Mouse (Mus musculus): ENCODE measurements around the gene Sgf29. TPM values are rescaled to one million over a fixed set of nuclear protein-coding genes. Genes with fewer than 3 reads are reported as not detected.

The Sgf29 gene
- polyA plus RNA-seq, 1 experiment: 69.1 TPM

- H3K4me1 ChIP-seq: peaks cover 28% of the 10 kb centered on the region
- peaks cover 10% of the 10 kb centered on the region for H3K9me3 ChIP-seq
- TF ChIP-seq FLI1 (IDR thresholded peaks at IDR 0.05; ENCODE audit: low read length): no peak
- TF ChIP-seq GATA1 (IDR thresholded peaks at IDR 0.05; ENCODE audit: borderline replicate concordance, low read length): no peak
- peaks cover 6% of the 10 kb centered on the region for H3K36me3 ChIP-seq (replicated peaks; ENCODE audit: low read length)
- peaks cover 2% of the 10 kb centered on the region for H3K27me3 ChIP-seq (replicated peaks)
- no peak overlapping the region for H3K4me3 ChIP-seq (replicated peaks)
These were observed 62.8 kb downstream of the Sgf29 start for GRCm38 (mm10) chr7:126711910-126712309.

DNA sequence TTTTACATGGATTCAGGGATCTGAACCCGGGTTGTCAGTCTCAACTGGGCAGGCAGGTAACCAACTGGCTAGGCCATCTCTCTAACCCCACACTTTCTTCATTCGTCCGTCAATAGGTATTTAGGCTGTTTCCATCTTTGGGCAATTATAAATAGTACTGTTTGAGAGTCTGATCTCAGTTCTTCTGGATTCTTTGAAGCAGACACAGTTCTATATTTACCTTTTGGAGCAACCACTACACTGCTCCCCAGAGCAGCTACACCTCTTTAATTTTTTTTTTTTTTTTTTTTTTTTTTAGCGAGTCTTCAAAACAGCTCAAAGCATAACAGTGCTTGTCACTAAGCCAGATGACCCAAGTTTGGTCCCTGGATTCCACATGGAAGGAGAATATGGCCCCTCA is 66.6 kb downstream of the Sgf29 start:
- Histone ChIP-seq H3K4me1 (peaks cover 11% of the 10 kb centered on the region), H3K27me3 (replicated peaks) (peaks cover 3% of the 10 kb centered on the region), H3K4me3 (replicated peaks) (no peak overlapping the region), H3K36me3 (replicated peaks; ENCODE audit: low read length) (no peaks in the 10 kb centered on the region), H3K9me3 (peaks cover 3% of the 10 kb centered on the region; the same call in 1 of the 2 replicates)
- TF ChIP-seq FLI1 (IDR thresholded peaks at IDR 0.05; ENCODE audit: low read length) (no peak), GATA1 (IDR thresholded peaks at IDR 0.05; ENCODE audit: borderline replicate concordance, low read length) (no peak)

DNA sequence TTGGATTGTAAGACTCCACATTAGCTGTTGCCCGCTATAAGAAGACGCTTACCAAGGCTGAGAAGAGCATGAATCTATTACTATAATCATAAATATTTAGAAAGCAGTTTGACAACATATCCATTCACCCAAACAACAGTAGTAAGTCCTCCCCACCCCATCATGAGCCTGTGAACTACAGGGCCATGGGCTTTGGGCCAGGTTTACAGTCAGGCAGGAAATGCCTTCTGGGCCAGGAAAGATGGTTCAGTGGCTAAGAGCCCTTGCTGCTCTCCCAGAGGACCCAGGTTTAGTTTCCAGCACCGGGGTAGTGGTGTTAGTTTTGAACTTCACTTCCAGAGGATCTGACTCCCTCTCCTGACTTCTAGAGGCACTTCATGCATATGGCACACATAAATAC is 68.5 kb downstream of the Sgf29 start:
- peaks cover 7% of the 10 kb centered on the region; the same call in 1 of the 2 replicates for H3K9me3 ChIP-seq
- no peak overlapping the region for H3K4me3 ChIP-seq (replicated peaks)
- TF ChIP-seq GATA1 (IDR thresholded peaks at IDR 0.05; ENCODE audit: borderline replicate concordance, low read length): no peak
- TF ChIP-seq FLI1 (IDR thresholded peaks at IDR 0.05; ENCODE audit: low read length): no peak
- peaks cover 3% of the 10 kb centered on the region for H3K27me3 ChIP-seq (replicated peaks)
- no peaks in the 10 kb centered on the region for H3K36me3 ChIP-seq (replicated peaks; ENCODE audit: low read length)
- peaks cover 8% of the 10 kb centered on the region for H3K4me1 ChIP-seq

DNA sequence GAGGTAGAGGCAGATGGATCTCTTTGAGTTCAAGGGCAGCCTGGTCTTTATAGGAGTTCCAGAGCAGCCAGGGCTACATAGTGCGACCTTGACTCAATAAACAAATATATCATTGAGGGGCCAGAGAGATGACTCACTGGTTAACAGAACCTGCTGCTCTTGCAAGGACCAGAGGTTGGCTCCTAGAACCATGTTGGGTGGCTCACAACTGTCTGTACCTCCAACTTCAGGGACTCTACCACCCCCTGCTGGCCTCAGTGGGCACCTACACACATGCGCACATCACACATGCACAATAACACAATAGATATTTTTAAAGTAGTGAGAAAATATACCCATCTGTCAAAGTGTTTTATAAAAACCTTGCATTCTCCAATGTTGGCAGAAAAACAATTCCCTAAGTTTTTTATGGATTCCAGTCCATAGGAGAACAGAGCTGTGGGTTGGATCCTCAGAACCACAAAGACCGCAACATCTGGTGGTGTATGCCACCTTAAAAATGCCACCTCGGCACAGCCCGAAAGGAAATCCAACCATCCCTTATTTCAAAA is 69.8 kb downstream of the Sgf29 start:
- H3K9me3 ChIP-seq: peaks cover 16% of the 10 kb centered on the region
- H3K36me3 ChIP-seq (replicated peaks; ENCODE audit: low read length): no peaks in the 10 kb centered on the region
- TF ChIP-seq GATA1 (IDR thresholded peaks at IDR 0.05; ENCODE audit: borderline replicate concordance, low read length) (no peak), FLI1 (IDR thresholded peaks at IDR 0.05; ENCODE audit: low read length) (no peak)
- H3K27me3 ChIP-seq (replicated peaks): peaks cover 3% of the 10 kb centered on the region
- H3K4me3 ChIP-seq (replicated peaks): no peak overlapping the region
- peaks cover 4% of the 10 kb centered on the region; the same call in 1 of the 2 replicates for H3K4me1 ChIP-seq

DNA sequence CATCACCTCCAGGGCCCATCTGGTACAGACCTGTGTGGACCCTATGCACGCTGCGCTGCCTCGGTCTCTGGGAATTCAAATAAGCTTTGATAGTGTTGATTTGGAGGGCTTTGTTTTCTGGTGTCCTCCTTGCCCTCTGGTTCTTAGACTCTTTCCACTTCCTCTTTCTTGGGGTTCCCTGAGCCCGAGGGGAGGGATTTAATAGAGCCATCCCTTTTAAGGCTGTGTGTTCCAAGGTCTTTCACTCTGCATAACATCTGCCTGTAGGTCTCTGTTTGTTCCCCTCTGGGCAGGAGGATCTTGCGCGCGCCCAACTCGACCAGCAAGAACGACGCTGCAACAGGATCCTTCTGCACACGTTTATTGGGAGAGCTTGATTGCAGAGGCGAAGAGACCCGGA is 72.5 kb downstream of the Sgf29 start:
- TF ChIP-seq GATA1 (IDR thresholded peaks at IDR 0.05; ENCODE audit: borderline replicate concordance, low read length): no peak
- no peak for TF ChIP-seq FLI1 (IDR thresholded peaks at IDR 0.05; ENCODE audit: low read length)
- H3K36me3 ChIP-seq (replicated peaks; ENCODE audit: low read length): no peaks in the 10 kb centered on the region
- peaks cover 18% of the 10 kb centered on the region for H3K9me3 ChIP-seq
- no peak overlapping the region for H3K4me3 ChIP-seq (replicated peaks)
- H3K4me1 ChIP-seq: peaks cover 16% of the 10 kb centered on the region
- H3K27me3 ChIP-seq (replicated peaks): peaks cover 4% of the 10 kb centered on the region

Other genes with a start within 250 kb of the Sgf29 start
- not detected in 2 replicates for gene Cd19, start 234.4 kb upstream of the Sgf29 start, polyA plus RNA-seq (2012; ENCODE audit: insufficient read depth, low replicate concordance)
- gene Rabep2, start 220.6 kb upstream of the Sgf29 start, polyA plus RNA-seq (2012; ENCODE audit: insufficient read depth, low replicate concordance): 97.9 and 143 TPM in 2 replicates
- gene Atp2a1, start 186.2 kb upstream of the Sgf29 start, polyA plus RNA-seq (2012; ENCODE audit: insufficient read depth, low replicate concordance): 1.1 and 1.4 TPM in 2 replicates
- 94.0 and 146 TPM in 2 replicates for gene Sh2b1, start 173.9 kb upstream of the Sgf29 start, polyA plus RNA-seq (2012; ENCODE audit: insufficient read depth, low replicate concordance)
- 19.3 and 43.5 TPM in 2 replicates for gene Tufm, start 161.9 kb upstream of the Sgf29 start, polyA plus RNA-seq (2012; ENCODE audit: insufficient read depth, low replicate concordance)
- gene Atxn2l, start 145.9 kb upstream of the Sgf29 start, polyA plus RNA-seq (2012; ENCODE audit: insufficient read depth, low replicate concordance): 956 and 1,090 TPM in 2 replicates
- 22.3 and 46.6 TPM in 2 replicates for gene Eif3c, start 82.9 kb upstream of the Sgf29 start, polyA plus RNA-seq (2012; ENCODE audit: insufficient read depth, low replicate concordance)
- gene Apobr, start 64.4 kb upstream of the Sgf29 start, polyA plus RNA-seq (2012; ENCODE audit: insufficient read depth, low replicate concordance): 30.2 TPM in 1 of 2 replicates, not detected in the other
- 8.9 and 21.3 TPM in 2 replicates for gene Cln3, start 63.5 kb upstream of the Sgf29 start, polyA plus RNA-seq (2012; ENCODE audit: insufficient read depth, low replicate concordance)
- gene Il27, start 54.4 kb upstream of the Sgf29 start, polyA plus RNA-seq (2012; ENCODE audit: insufficient read depth, low replicate concordance): 1.4 TPM in 1 of 2 replicates, not detected in the other
- gene Nupr1, start 18.4 kb upstream of the Sgf29 start, polyA plus RNA-seq (2012; ENCODE audit: insufficient read depth, low replicate concordance): 27.5 TPM in 1 of 2 replicates, not detected in the other
- gene Sult1a1, start 27.1 kb downstream of the Sgf29 start, polyA plus RNA-seq (2012; ENCODE audit: insufficient read depth, low replicate concordance): 0.87 and 3.0 TPM in 2 replicates
- 185 and 696 TPM in 2 replicates for gene Bola2, start 46.1 kb downstream of the Sgf29 start, polyA plus RNA-seq (2012; ENCODE audit: insufficient read depth, low replicate concordance)
- 7.3 and 9.7 TPM in 2 replicates for gene Slx1b, start 46.5 kb downstream of the Sgf29 start, polyA plus RNA-seq (2012; ENCODE audit: insufficient read depth, low replicate concordance)
- 1,070 and 1,578 TPM in 2 replicates for gene Coro1a, start 58.5 kb downstream of the Sgf29 start, polyA plus RNA-seq (2012; ENCODE audit: insufficient read depth, low replicate concordance)
- gene Mapk3, start 110.3 kb downstream of the Sgf29 start, polyA plus RNA-seq (2012; ENCODE audit: insufficient read depth, low replicate concordance): 213 and 289 TPM in 2 replicates
- 3.4 TPM in 1 of 2 replicates, not detected in the other for gene Gdpd3, start 117.0 kb downstream of the Sgf29 start, polyA plus RNA-seq (2012; ENCODE audit: insufficient read depth, low replicate concordance)
- gene Ypel3, start 127.6 kb downstream of the Sgf29 start, polyA plus RNA-seq (2012; ENCODE audit: insufficient read depth, low replicate concordance): 284 and 689 TPM in 2 replicates
- gene Tbx6, start 132.2 kb downstream of the Sgf29 start, polyA plus RNA-seq (2012; ENCODE audit: insufficient read depth, low replicate concordance): 3.0 and 15.0 TPM in 2 replicates
- 46.3 and 115 TPM in 2 replicates for gene Ppp4c, start 143.2 kb downstream of the Sgf29 start, polyA plus RNA-seq (2012; ENCODE audit: insufficient read depth, low replicate concordance)
- gene Fam57b, start 148.4 kb downstream of the Sgf29 start, polyA plus RNA-seq (2012; ENCODE audit: insufficient read depth, low replicate concordance): 13.5 and 29.3 TPM in 2 replicates
- not detected in 2 replicates for gene 4930451I11Rik, start 182.3 kb downstream of the Sgf29 start, polyA plus RNA-seq (2012; ENCODE audit: insufficient read depth, low replicate concordance)
- 1.3 TPM in 1 of 2 replicates, not detected in the other for gene Doc2a, start 198.1 kb downstream of the Sgf29 start, polyA plus RNA-seq (2012; ENCODE audit: insufficient read depth, low replicate concordance)
- gene Hirip3, start 212.7 kb downstream of the Sgf29 start, polyA plus RNA-seq (2012; ENCODE audit: insufficient read depth, low replicate concordance): 9.3 and 60.8 TPM in 2 replicates
- gene Ino80e, start 213.1 kb downstream of the Sgf29 start, polyA plus RNA-seq (2012; ENCODE audit: insufficient read depth, low replicate concordance): 823 and 1,411 TPM in 2 replicates
- gene Taok2, start 235.4 kb downstream of the Sgf29 start, polyA plus RNA-seq (2012; ENCODE audit: insufficient read depth, low replicate concordance): 159 and 479 TPM in 2 replicates